Mouse (Mus musculus) hindbrain, embryonic 14.5 days (tissue): ENCODE measurements around the gene Tdgf1. TPM values are rescaled to one million over a fixed set of nuclear protein-coding genes. Genes with fewer than 3 reads are reported as not detected.

Experiments
- ATAC-seq: fragments of 200-750 bp; cut with Nextera tagmentation; 2 replicates; pipeline ENCODE4 v1.8.0; 2017; ENCODE audit warnings: moderate number of reproducible peaks, mild to moderate bottlenecking, moderate TSS enrichment, moderate library complexity; ENCODE audit not compliant: low FRiP score
- DNase-seq: peaks from one replicate; pipeline ENCODE4 v3.0.0-alpha.2; 2015; ENCODE audit warnings: low spot score
- H3K27ac ChIP-seq: fragments of 300-500 bp; sonication (generic); 2 replicates; pipeline ENCODE4 v1.5.1; 2014; ENCODE audit warnings: mild to moderate bottlenecking, moderate library complexity
- H3K27me3 ChIP-seq: fragments of 300-500 bp; sonication (generic); 2 replicates; pipeline ENCODE4 v1.6.1; 2014; ENCODE audit warnings: mild to moderate bottlenecking, low read length, mixed read lengths; ENCODE audit not compliant: control insufficient read depth, insufficient read depth
- H3K36me3 ChIP-seq: fragments of 300-500 bp; sonication (generic); replicated peaks from 2 replicates; pipeline ENCODE4 v1.6.1; 2014; ENCODE audit not compliant: control insufficient read depth, insufficient read depth
- H3K4me1 ChIP-seq: fragments of 300-500 bp; sonication (generic); replicated peaks from 2 replicates; pipeline ENCODE4 v1.6.1; 2014; ENCODE audit warnings: antibody characterized with exemption, low read length, mixed read lengths; ENCODE audit not compliant: control insufficient read depth, insufficient read depth
- H3K4me2 ChIP-seq: fragments of 300-500 bp; sonication (generic); replicated peaks from 2 replicates; pipeline ENCODE4 v1.6.1; 2014; ENCODE audit warnings: mild to moderate bottlenecking, moderate library complexity
- H3K4me3 ChIP-seq: fragments of 300-500 bp; sonication (generic); replicated peaks from 2 replicates; pipeline ENCODE4 v1.5.1; 2014; ENCODE audit warnings: mild to moderate bottlenecking, low read length
- H3K9ac ChIP-seq: fragments of 300-500 bp; sonication (generic); 2 replicates; pipeline ENCODE4 v1.6.1; 2014
- H3K9me3 ChIP-seq: fragments of 300-500 bp; sonication (generic); 2 replicates; pipeline ENCODE4 v1.6.1; 2016; ENCODE audit warnings: low read length; ENCODE audit not compliant: control insufficient read depth
- WGBS: fragments of 180-500 bp; shearing (Covaris S2); extraction: QIAGEN DNeasy Blood & Tissue Kit; methylation state at CpG from one replicate; pipeline ENCODE4 v1.1.7; 2014; 5-methylcytosine and 5-hydroxymethylcytosine counted together
- polyA plus RNA-seq: library from polyadenylated mRNA; unstranded; fragments of >200 nt; fragmentation: Nextera tagmentation; extraction: Ambion mirVana; gene quantifications from 2 replicates; pipeline ENCODE4 v1.2.1, GENCODE M21; 2014

The Tdgf1 gene
- polyA plus RNA-seq, 1 experiment from 2014 or later, result 0.40 TPM

- ATAC-seq, result no peak
- no peak for DNase-seq
- WGBS, result 65% methylated on average over 8 of the region's 8 CpGs
- peaks cover 9% of the 10 kb centered on the region for H3K4me1 ChIP-seq
- H3K4me2 ChIP-seq, result no peak overlapping the region
- peaks cover 43% of the 10 kb centered on the region for H3K27me3 ChIP-seq
- H3K27ac ChIP-seq, result no peak overlapping the region
- H3K4me3 ChIP-seq, result no peak overlapping the region
- H3K9me3 ChIP-seq, result no peaks in the 10 kb centered on the region
- no peak overlapping the region for H3K9ac ChIP-seq
- no peaks in the 10 kb centered on the region for H3K36me3 ChIP-seq
Measured at GRCm38 (mm10) chr9:110948813-110949310, 2.9 kb upstream of the Tdgf1 start.

GRCm38 (mm10) chr9:110947900-110948299 is 1.9 kb upstream of the Tdgf1 start:
- H3K4me1 ChIP-seq, result peaks cover 5% of the 10 kb centered on the region
- peaks cover 43% of the 10 kb centered on the region for H3K27me3 ChIP-seq
- H3K9me3 ChIP-seq, result no peaks in the 10 kb centered on the region

GRCm38 (mm10) chr9:110947261-110947661 is 1.3 kb upstream of the Tdgf1 start:
- ATAC-seq (no peak), DNase-seq (no peak)
- WGBS, result 5% methylated on average over 6 of the region's 6 CpGs

More at GRCm38 (mm10) chr9:110947900-110948299, 1.9 kb upstream of the Tdgf1 start:
- DNase-seq (no peak), ATAC-seq (no peak)
- WGBS, result 30% methylated on average over 6 of the region's 6 CpGs
- H3K9ac ChIP-seq, result no peak overlapping the region
- H3K4me3 ChIP-seq, result no peak overlapping the region
- H3K4me2 ChIP-seq, result no peak overlapping the region
- H3K27ac ChIP-seq, result no peak overlapping the region
- no peaks in the 10 kb centered on the region for H3K36me3 ChIP-seq

GRCm38 (mm10) chr9:110946548-110947044 is 638 bp upstream of the Tdgf1 start:
- H3K27me3 ChIP-seq, result peaks cover 33% of the 10 kb centered on the region

More at GRCm38 (mm10) chr9:110947261-110947661, 1.3 kb upstream of the Tdgf1 start:
- H3K27ac ChIP-seq, result no peak overlapping the region
- no peak overlapping the region for H3K9ac ChIP-seq
- H3K27me3 ChIP-seq, result peaks cover 37% of the 10 kb centered on the region
- H3K9me3 ChIP-seq, result no peaks in the 10 kb centered on the region
- no peak overlapping the region for H3K4me2 ChIP-seq
- H3K4me3 ChIP-seq, result no peak overlapping the region
- H3K4me1 ChIP-seq, result peaks cover 4% of the 10 kb centered on the region; the same call in 1 of the 2 replicates
- H3K36me3 ChIP-seq, result no peaks in the 10 kb centered on the region

DNA sequence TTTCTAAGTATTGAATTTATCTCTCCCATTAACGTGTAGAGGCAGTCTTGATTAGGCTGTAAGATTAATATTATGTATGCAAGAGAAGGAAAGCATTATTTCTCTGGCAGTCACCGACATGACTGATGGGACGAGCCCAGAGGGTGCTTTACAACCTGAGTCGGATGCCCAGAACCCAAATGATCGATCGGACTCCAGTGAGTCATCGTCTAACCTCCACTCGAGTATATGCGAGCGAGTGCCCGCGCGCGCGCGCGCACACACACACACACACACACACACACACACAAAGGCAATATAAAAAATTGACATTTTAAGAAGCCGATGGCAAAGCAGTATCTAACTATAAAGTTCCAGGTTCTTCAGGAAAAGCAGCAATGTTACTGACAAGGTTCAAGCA is 615 bp downstream of the Tdgf1 start:
- peak overlapping the region; percentile 21 for H3K4me2 ChIP-seq
- no peak for ATAC-seq
- H3K4me1 ChIP-seq, result peaks cover 4% of the 10 kb centered on the region; the same call in 1 of the 2 replicates
- H3K27ac ChIP-seq, result no peak overlapping the region
- DNase-seq, result no peak
- no peaks in the 10 kb centered on the region for H3K9me3 ChIP-seq
- H3K27me3 ChIP-seq, result peaks cover 33% of the 10 kb centered on the region
- WGBS, result 15% methylated on average over 18 of the region's 18 CpGs
- no peaks in the 10 kb centered on the region for H3K36me3 ChIP-seq
- H3K9ac ChIP-seq, result no peak overlapping the region
- H3K4me3 ChIP-seq, result no peak overlapping the region

More at GRCm38 (mm10) chr9:110946548-110947044, 638 bp upstream of the Tdgf1 start:
- 10% methylated on average over 20 of the region's 20 CpGs for WGBS
- Histone ChIP-seq H3K4me2 (no peak overlapping the region), H3K4me1 (peaks cover 4% of the 10 kb centered on the region; the same call in 1 of the 2 replicates), H3K9ac (no peak overlapping the region), H3K9me3 (no peaks in the 10 kb centered on the region), H3K4me3 (no peak overlapping the region), H3K27ac (no peak overlapping the region), H3K36me3 (no peaks in the 10 kb centered on the region)
- ATAC-seq, result no peak
- no peak for DNase-seq

DNA sequence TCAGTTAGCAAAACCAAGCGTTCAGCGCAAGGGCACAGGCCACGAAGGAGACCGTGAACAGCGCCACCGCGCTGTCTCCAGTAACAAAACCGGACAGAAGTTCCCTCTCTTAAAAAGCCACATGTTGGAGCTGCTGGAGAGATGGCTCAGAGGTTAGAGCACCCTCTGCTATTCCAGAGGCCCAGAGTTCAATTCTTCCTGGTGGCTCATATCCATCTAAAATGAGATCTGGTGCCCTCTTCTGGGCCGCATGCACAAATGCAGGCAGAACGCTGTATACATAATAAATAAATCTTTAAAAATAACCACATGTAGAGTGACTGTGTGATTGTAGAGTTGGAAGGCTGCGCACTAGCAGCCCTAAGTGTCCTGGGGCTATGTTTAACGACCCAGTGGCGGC is 1.7 kb downstream of the Tdgf1 start:
- DNase-seq, result peak; percentile 55
- H3K4me2 ChIP-seq, result no peak overlapping the region
- H3K27ac ChIP-seq, result no peak overlapping the region
- peaks cover 33% of the 10 kb centered on the region for H3K27me3 ChIP-seq
- H3K4me3 ChIP-seq, result no peak overlapping the region
- H3K9ac ChIP-seq, result no peak overlapping the region
- no peaks in the 10 kb centered on the region for H3K36me3 ChIP-seq
- 38% methylated on average over 13 of the region's 13 CpGs for WGBS
- no peak for ATAC-seq
- H3K9me3 ChIP-seq, result no peaks in the 10 kb centered on the region
- H3K4me1 ChIP-seq, result peaks cover 4% of the 10 kb centered on the region; the same call in 1 of the 2 replicates

DNA sequence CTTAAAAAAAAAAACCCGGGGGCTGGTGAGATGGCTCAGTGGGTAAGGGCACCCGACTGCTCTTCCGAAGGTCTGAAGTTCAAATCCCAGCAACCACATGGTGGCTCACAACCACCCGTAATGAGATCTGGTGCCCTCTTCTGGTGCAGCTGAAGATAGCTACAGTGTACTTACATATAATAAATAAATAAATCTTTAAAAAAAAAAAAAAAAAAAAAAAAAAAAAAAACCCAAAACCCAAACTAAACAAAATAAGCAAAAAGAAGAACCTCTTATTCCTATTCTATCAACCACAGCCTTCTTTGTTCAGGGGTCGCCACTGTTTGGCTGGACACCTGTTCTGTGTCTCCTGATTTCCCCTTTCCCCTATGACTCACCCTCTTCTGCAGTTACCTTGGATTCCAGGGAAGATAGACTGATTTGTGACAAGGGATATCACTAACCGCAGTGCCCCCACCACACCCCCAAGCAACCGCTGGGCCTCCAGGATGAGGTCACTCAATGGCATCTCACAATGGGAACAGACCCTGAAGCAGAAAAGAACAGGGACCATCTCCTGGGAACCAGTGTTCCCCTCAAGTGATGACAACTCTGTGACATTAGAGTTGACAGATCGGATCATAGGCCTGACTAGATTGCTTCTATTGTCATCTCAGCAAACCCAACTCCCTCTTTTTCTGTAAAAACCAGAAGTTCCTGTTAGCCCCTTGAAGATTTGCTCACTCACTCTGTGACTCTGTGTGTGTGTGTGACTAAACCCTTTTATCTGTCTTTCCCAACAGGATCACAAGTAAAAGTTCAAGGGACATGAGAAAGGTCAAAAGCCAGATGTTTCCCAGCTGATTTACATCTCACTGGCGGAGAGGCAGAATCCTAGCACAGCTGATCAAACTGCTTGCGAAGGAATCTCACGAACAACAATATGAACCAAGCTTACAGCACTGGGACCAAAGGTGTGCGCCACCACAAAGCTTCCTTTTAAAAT is 8.2 kb downstream of the Tdgf1 start:
- 0 out of 2 replicates have a peak, but pooled peaks cover 5% of the 10 kb centered on the region for H3K4me1 ChIP-seq
- no peak overlapping the region for H3K9ac ChIP-seq
- H3K4me2 ChIP-seq, result no peak overlapping the region
- H3K4me3 ChIP-seq, result no peak overlapping the region
- no peak overlapping the region for H3K27ac ChIP-seq
- H3K27me3 ChIP-seq, result no peaks in the 10 kb centered on the region
- H3K9me3 ChIP-seq, result no peaks in the 10 kb centered on the region
- ATAC-seq, result no peak
- no peaks in the 10 kb centered on the region for H3K36me3 ChIP-seq
- DNase-seq, result no peak
- WGBS, result 75% methylated on average over 12 of the region's 12 CpGs

DNA sequence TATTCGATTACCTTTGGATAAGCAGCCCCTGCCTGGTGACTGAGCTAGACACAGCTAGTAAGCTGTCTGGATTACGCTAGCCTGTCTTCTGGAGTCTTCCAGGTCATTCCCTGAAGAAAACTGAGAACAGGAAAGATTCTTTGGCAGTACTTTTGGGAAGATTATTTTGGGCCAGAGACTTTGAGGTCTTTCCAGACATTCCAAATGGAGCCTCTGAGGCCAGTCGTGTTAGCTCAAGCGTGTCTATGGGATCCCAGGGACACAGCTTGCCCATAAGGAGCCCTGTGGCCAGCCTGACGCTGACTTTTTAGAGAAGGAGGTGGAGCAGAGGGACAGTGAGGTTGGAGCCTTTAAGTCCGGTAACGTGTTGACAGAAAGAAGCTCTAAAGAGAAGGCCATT is 10.0 kb downstream of the Tdgf1 start:
- 86% methylated on average over 7 of the region's 7 CpGs for WGBS
- no peak overlapping the region for H3K4me3 ChIP-seq
- no peaks in the 10 kb centered on the region for H3K36me3 ChIP-seq
- ATAC-seq (no peak), DNase-seq (no peak)
- H3K27me3 ChIP-seq, result no peaks in the 10 kb centered on the region
- H3K9ac ChIP-seq, result no peak overlapping the region
- H3K27ac ChIP-seq, result no peak overlapping the region
- H3K4me2 ChIP-seq, result no peak overlapping the region
- no peaks in the 10 kb centered on the region for H3K9me3 ChIP-seq
- 0 out of 2 replicates have a peak, but pooled peaks cover 5% of the 10 kb centered on the region for H3K4me1 ChIP-seq

DNA sequence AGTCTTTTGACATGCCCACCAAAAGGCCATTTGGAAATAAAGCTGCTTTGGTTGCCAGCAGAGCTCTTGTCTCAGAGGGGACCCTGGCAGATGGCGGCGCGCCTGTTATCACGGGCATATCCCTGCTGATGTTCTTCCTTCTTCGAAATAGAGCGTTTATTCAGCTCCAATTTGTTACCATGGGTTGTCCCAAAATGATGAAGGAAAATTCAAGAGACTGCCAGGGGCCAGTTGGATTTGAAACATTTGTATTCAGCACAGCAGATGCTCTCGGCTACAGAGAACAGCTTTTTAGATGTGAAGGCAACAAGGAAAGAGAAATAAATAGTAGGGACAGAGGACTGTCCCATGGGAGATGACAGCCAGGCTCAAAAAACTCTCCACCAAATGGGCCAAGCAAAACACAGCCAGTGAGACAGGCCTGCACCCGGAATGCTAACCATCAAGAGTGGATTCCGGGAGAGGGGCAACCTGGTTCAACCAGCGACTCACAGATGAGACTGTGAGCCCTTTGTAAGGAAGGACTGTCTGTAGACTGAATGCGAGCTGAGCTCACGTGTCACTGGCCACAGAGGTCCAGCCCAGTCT is 12.0 kb downstream of the Tdgf1 start:
- ATAC-seq, result peak; percentile 37; the same call in 1 of the 2 replicates
- Histone ChIP-seq H3K36me3 (no peaks in the 10 kb centered on the region), H3K9ac (no peak overlapping the region), H3K27ac (peak overlapping the region; percentile 65), H3K4me1 (0 out of 2 replicates have a peak, but pooled peaks cover 5% of the 10 kb centered on the region), H3K27me3 (no peaks in the 10 kb centered on the region), H3K4me3 (no peak overlapping the region), H3K9me3 (no peaks in the 10 kb centered on the region), H3K4me2 (no peak overlapping the region)
- WGBS, result 38% methylated on average over 12 of the region's 12 CpGs
- no peak for DNase-seq
